ENCODE assay signal across 13 mouse cellular contexts in genomic region chr13:100825627-100826410, GRCm38 (mm10).
"Had no signal": no experiment of that assay in that cellular context is flagged by ENCODE, and none has a peak within 500 bp of the region (broad histone marks: within the 10 kb centered on the region; RNA-seq: fewer than 3 reads in every experiment).

No protein-coding gene starts in this region.

- H3K27me3 ChIP-seq: limb, embryonic 12.5 days; liver, embryonic 13.5 days; lung, embryonic 15.5 days; megakaryocyte, embryonic 14.5 days; midbrain, embryonic 15.5 days; neural tube, embryonic 12.5 days had no signal

- DNase-seq: liver; liver, embryonic 13.5 days; liver, postnatal 0 days; lung, postnatal 14 days; right cerebral cortex, postnatal 4 days; spleen, adult 18-20 months; thymus, postnatal 36 days had no signal

- H3K27ac ChIP-seq: limb, embryonic 12.5 days; liver, embryonic 13.5 days; lung, embryonic 15.5 days; macrophage; midbrain, embryonic 15.5 days; neural tube, embryonic 12.5 days had no signal

- H3K4me1 ChIP-seq: lung, embryonic 15.5 days; neural tube, embryonic 12.5 days had no signal

- H3K4me3 ChIP-seq: limb, embryonic 12.5 days; liver, embryonic 13.5 days; lung, embryonic 15.5 days; megakaryocyte, embryonic 14.5 days; midbrain, embryonic 15.5 days; neural tube, embryonic 12.5 days had no signal
